Mouse (Mus musculus): ENCODE data around the gene Unc93b1. TPM values are rescaled to one million over a fixed set of nuclear protein-coding genes. Genes with fewer than 3 reads are reported as not detected.

Unc93b1 gene
- polyA plus RNA-seq, 2 experiments from 2014 or later = 17.1 to 21.8 TPM

GRCm38 (mm10) chr19:3988750-3989149, 53.8 kb downstream of the Unc93b1 start:
- ATAC-seq = no peak

DNA sequence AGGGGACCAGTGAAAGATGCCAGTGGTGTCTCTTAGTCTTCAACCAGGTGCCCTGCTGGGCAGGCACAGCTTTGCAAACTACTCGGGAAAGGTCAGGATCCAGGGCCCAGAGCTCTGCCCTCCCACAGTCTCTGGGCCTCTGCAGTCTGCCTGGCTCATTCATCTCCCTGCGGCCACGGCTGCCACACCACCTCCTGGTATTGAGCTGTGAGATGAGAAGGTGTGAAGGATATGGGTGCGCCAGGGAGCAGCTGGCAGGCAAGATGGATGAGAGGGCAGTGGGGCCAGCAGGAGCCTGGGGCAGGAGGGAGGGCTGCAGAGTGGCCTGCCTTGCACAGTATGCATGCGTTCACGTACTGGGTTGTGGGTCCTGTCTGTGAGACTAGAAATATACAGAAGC, 55.8 kb downstream of the Unc93b1 start:
- ATAC-seq = no peak

- no peak for ATAC-seq
Measured at GRCm38 (mm10) chr19:3991562-3991961, 56.6 kb downstream of the Unc93b1 start.

DNA sequence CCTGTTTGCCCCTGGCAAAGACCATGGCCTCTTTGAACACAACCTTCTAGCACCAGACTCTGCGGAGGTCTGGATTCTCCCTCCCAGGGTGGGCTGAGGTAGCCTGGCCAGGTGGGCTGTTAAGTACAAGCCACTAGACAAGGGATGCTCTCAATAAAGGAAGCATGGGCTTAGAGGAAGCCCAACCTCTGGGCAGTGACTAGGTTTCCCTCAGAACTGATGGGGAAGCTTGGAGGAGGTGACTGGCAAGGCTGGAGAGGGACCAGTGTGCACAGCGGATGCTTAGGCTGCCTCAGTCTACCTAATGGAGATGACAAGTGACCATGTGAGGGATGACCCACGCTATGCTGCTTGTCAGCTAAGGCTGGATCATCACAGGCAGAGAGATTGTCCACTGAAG, 57.0 kb downstream of the Unc93b1 start:
- no peak for ATAC-seq

DNA sequence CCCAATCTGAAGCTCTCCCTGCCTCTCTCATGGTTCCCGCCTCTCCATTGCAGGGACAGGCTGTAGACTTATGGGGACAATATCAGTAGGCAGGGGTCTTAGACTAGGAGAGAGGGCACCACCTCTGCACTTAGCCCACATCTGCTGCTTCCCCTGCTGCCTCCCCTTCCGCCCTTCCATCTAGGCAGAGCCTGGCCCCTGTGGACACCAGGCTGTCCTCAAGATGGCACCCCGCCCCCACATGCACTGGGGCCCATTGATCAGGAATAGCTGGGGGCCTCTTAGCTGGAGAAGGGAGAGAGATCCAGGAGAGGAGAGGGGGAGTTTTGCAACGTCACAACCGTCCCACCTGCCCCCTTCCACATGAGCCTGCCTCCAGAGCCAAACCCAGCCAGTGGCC, 57.4 kb downstream of the Unc93b1 start, which contains the start of gene Tbx10:
Gene Tbx10, plus strand, starts transcription at position 337 of the 400 bp plus-strand sequence.
- ATAC-seq = no peak

DNA sequence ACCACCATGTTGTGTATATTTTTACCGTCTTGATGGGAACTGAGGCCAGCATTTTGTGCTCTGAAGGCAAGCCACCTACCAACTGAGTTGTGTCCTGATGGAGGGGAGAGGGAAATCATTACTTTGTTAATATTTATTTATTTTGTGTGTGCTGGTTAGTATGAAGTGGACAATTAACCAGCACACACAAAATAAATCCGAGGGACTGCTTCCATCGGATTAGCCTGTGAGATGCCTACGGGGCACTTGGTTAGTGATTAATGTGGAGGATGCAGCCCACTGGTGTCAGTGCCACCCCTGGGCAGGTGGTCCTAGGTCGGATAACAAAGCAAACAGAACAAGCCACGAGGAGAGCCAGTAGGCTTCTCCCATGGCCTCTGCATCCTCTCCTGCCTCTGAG, 59.9 kb downstream of the Unc93b1 start:
- no peak for ATAC-seq

DNA sequence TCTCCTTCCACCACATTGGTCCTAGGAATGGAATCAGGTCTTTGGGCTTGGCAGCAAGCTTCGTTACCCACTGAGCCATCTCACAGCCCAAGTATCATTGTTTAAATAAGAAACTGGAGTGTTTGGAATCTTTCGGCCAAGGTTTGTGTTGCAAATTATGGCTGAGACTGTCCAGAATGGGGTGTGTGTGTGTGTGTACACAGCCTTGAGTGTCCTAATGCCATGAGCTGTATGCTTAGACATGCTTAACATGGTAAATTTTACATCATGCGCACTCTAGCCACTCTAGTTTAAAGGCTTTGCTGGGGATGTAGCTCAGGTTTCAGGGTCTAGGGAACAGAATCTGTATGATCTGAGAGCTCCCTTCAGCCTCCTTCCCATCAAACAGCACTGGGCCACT, 60.5 kb downstream of the Unc93b1 start:
- ATAC-seq = no peak

DNA sequence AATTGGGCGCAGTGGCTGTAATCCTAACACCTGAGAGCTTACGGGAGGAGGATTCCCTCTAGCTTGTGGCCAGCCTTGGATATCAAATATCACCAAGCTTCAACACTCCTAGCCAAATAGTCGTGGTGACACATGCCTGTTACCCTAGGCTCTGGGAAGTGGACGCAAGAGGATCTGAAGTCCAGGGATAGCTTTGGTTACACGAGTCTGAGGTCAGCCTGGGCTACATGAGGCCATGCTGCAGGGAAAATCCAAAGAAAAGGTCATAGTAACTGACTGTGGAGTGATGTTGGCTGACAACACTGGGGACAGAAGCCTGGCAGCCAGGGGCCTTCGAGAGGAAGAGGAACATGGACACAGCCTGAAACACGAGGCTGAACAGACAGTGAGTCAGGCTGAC, 61.1 kb downstream of the Unc93b1 start:
- ATAC-seq = no peak

DNA sequence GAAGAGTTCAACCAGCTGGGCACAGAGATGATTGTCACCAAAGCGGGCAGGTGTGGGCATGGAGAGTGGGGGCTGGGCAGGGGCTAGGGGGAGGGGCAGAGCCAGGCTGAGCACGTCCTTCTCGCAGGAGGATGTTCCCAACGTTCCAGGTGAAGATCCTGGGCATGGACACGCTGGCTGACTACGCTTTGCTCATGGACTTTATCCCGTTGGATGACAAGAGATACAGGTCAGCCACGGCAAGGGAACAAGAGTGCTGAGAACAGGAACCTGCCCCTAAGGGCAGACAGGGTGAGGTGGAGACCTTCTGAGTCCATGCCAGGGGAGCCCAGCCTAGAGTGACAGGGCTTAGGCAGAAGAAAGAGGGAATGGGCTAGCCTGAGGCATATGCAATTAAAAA, 61.8 kb downstream of the Unc93b1 start:
- no peak for ATAC-seq

DNA sequence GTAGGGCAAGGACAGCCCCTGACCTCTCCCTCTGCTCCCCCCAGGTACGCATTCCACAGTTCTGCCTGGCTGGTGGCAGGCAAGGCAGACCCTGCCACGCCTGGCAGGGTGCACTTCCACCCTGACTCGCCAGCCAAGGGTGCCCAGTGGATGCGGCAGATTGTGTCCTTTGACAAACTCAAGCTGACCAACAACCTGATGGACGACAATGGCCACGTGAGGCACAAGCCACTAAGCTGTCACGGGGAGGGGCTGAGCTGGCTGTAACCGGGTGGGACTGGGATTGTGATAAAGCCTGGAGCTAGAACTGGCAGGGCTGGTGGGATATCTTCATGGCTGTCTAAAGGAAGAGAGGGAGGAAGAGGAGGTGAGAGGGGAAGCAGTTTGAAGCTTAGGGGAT, 62.2 kb downstream of the Unc93b1 start:
- ATAC-seq = no peak

- ATAC-seq = no peak
Measured at GRCm38 (mm10) chr19:3998335-3998734, 63.3 kb downstream of the Unc93b1 start.

Other genes starting within 250 kb of the Unc93b1 start
- under 1 TPM in 1 of 2 experiments, not detected in 1; 0.09 TPM for gene Lrp5, start 248.6 kb upstream of the Unc93b1 start, polyA plus RNA-seq (2017; shearing (Covaris generic))
- gene 1810055G02Rik, start 226.9 kb upstream of the Unc93b1 start, polyA plus RNA-seq (2017; shearing (Covaris generic)) = 1 to 10 TPM; 4.0 to 5.1 TPM
- 10 to 100 TPM; 25.0 to 32.4 TPM for gene Kmt5b, start 167.8 kb upstream of the Unc93b1 start, polyA plus RNA-seq (2017; shearing (Covaris generic))
- 1 to 10 TPM; 3.0 to 3.2 TPM for gene Chka, start 83.4 kb upstream of the Unc93b1 start, polyA plus RNA-seq (2017; shearing (Covaris generic))
- 10 to 100 TPM; 36.2 to 70.0 TPM for gene Tcirg1, start 28.1 kb upstream of the Unc93b1 start, polyA plus RNA-seq (2017; shearing (Covaris generic))
- 100 to 1,000 TPM; 262 to 298 TPM for gene Ndufs8, start 22.4 kb upstream of the Unc93b1 start, polyA plus RNA-seq (2017; shearing (Covaris generic))
- gene Aldh3b1, start 5.4 kb upstream of the Unc93b1 start, polyA plus RNA-seq (2017; shearing (Covaris generic)) = under 1 TPM in 1 of 2 experiments, not detected in 1; 0.83 TPM
- not detected for gene Aldh3b3, start 23.5 kb downstream of the Unc93b1 start, polyA plus RNA-seq (2017; shearing (Covaris generic))
- gene Aldh3b2, start 37.1 kb downstream of the Unc93b1 start, polyA plus RNA-seq (2017; shearing (Covaris generic)) = not detected
- 1 to 10 TPM; 1.2 to 1.6 TPM for gene Acy3, start 51.4 kb downstream of the Unc93b1 start, polyA plus RNA-seq (2017; shearing (Covaris generic))
- not detected for gene Tbx10, start 57.6 kb downstream of the Unc93b1 start, polyA plus RNA-seq (2017; shearing (Covaris generic))
- gene Nudt8, start 65.4 kb downstream of the Unc93b1 start, polyA plus RNA-seq (2017; shearing (Covaris generic)) = 10 to 100 TPM; 17.3 to 17.8 TPM
- under 1 TPM; 0.19 to 0.42 TPM for gene Gm49405, start 65.4 kb downstream of the Unc93b1 start, polyA plus RNA-seq (2017; shearing (Covaris generic))
- 1 to 10 TPM in 1 of 2 experiments, under 1 TPM in 1; 0.45 to 1.5 TPM for gene Doc2g, start 68.1 kb downstream of the Unc93b1 start, polyA plus RNA-seq (2017; shearing (Covaris generic))
- gene Ndufv1, start 77.6 kb downstream of the Unc93b1 start, polyA plus RNA-seq (2017; shearing (Covaris generic)) = 100 to 1,000 TPM; 129 to 134 TPM
- 100 to 1,000 TPM; 481 to 485 TPM for gene Gstp1, start 102.8 kb downstream of the Unc93b1 start, polyA plus RNA-seq (2017; shearing (Covaris generic))
- 10 to 100 TPM; 11.1 to 23.5 TPM for gene Gstp2, start 110.8 kb downstream of the Unc93b1 start, polyA plus RNA-seq (2017; shearing (Covaris generic))
- gene Gstp3, start 124.4 kb downstream of the Unc93b1 start, polyA plus RNA-seq (2017; shearing (Covaris generic)) = 100 to 1,000 TPM; 202 to 218 TPM
- gene Cabp2, start 146.4 kb downstream of the Unc93b1 start, polyA plus RNA-seq (2017; shearing (Covaris generic)) = not detected
- 100 to 1,000 TPM; 372 to 419 TPM for gene Cdk2ap2, start 162.0 kb downstream of the Unc93b1 start, polyA plus RNA-seq (2017; shearing (Covaris generic))
- gene Pitpnm1, start 164.8 kb downstream of the Unc93b1 start, polyA plus RNA-seq (2017; shearing (Covaris generic)) = 10 to 100 TPM; 89.9 to 91.4 TPM
- gene Aip, start 190.7 kb downstream of the Unc93b1 start, polyA plus RNA-seq (2017; shearing (Covaris generic)) = 100 to 1,000 TPM; 171 to 215 TPM
- gene Gpr152, start 204.6 kb downstream of the Unc93b1 start, polyA plus RNA-seq (2017; shearing (Covaris generic)) = not detected
- gene Cabp4, start 208.8 kb downstream of the Unc93b1 start, polyA plus RNA-seq (2017; shearing (Covaris generic)) = 1 to 10 TPM; 1.1 to 1.4 TPM
- 100 to 1,000 TPM; 212 to 255 TPM for gene Coro1b, start 213.4 kb downstream of the Unc93b1 start, polyA plus RNA-seq (2017; shearing (Covaris generic))
- gene Ptprcap, start 218.4 kb downstream of the Unc93b1 start, polyA plus RNA-seq (2017; shearing (Covaris generic)) = 1,000 to 10,000 TPM; 1,013 to 1,027 TPM
- 10 to 100 TPM; 21.9 to 25.0 TPM for gene Rps6kb2, start 228.2 kb downstream of the Unc93b1 start, polyA plus RNA-seq (2017; shearing (Covaris generic))
- gene Carns1, start 240.3 kb downstream of the Unc93b1 start, polyA plus RNA-seq (2017; shearing (Covaris generic)) = 1 to 10 TPM; 6.1 to 7.2 TPM

Measured in activated CD4-positive, CD25-positive, alpha-beta regulatory T cell, adult 4 months (primary cell).